Mouse (Mus musculus) cerebellum, adult 11 months (tissue): ENCODE measurements around the gene Ghrl.
"Not testable (repeated sequence)": the region's sequence is repeated elsewhere in the genome, so short reads cannot be mapped to it uniquely, and the experiment has no call there.

Experiments used
- DNase-seq: peaks from one replicate; pipeline ENCODE4 v3.0.0; 2022

Gene Ghrl

GRCm38 (mm10) chr6:113719878-113720277 is at the start of gene Ghrl:
Gene Ghrl (minus strand): TSS chr6:113719880.
- no peak for DNase-seq

DNA sequence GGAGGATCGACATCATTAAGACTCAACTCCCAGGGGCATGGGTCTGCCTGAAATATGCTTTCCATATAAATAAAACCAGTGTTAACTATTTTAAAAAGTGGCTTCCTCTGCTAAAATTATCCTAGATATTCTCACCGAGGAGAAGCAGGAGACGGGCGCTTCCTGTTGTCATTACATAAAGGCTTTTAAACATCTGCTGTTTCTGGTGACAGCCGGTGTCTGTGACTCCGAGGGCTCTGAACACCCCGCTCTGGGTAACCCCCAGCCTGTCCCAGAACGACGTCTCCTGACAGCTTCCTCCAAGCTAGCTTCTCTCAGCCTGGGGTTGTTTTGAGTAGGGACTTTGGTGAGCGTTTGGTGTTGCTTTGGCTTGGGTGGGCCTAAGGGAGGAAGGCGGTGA is 49.1 kb upstream of the Ghrl start:
- no peak for DNase-seq

GRCm38 (mm10) chr6:113761644-113762043 is 42.0 kb upstream of the Ghrl start:
- DNase-seq: peak; percentile 64

- DNase-seq: no peak
Measured at GRCm38 (mm10) chr6:113749119-113749685, 29.5 kb upstream of the Ghrl start.

GRCm38 (mm10) chr6:113748351-113748750 is 28.7 kb upstream of the Ghrl start:
- no peak for DNase-seq

DNA sequence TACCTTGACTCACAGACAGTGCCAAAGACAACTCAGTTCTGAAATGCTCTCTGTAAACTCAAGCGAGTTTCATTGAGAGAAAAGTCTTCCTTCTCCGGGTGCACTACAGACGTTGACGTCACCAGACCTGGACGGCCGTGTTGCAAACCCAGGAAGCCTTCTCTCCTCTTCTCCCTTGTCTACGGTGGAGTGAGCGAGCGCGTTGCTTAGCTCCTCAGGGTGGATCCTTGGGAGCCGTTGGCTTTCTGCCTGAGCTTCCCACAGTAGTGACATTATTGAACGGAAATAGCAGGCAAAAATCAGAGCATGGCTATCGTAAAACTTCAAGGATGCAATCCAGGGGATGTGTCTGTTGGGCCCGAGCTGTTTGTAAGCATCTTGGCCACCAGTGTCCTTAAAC is 27.6 kb upstream of the Ghrl start:
- no peak for DNase-seq

- no peak for DNase-seq
Measured at GRCm38 (mm10) chr6:113745117-113745516, 25.4 kb upstream of the Ghrl start.

GRCm38 (mm10) chr6:113743111-113743510 is 23.4 kb upstream of the Ghrl start:
- DNase-seq: no peak

GRCm38 (mm10) chr6:113742321-113742720 is 22.6 kb upstream of the Ghrl start:
- no peak for DNase-seq

GRCm38 (mm10) chr6:113741425-113741824 is 21.7 kb upstream of the Ghrl start:
- no peak for DNase-seq

- DNase-seq: peak; percentile 76
Measured at GRCm38 (mm10) chr6:113740236-113741217, 20.8 kb upstream of the Ghrl start, which contains the start of gene Sec13. Gene Sec13 (minus strand): TSS chr6:113740743.

GRCm38 (mm10) chr6:113737318-113738046 is 17.8 kb upstream of the Ghrl start:
- DNase-seq: no peak

- DNase-seq: no peak
Measured at GRCm38 (mm10) chr6:113731296-113731695, 11.6 kb upstream of the Ghrl start.

DNA sequence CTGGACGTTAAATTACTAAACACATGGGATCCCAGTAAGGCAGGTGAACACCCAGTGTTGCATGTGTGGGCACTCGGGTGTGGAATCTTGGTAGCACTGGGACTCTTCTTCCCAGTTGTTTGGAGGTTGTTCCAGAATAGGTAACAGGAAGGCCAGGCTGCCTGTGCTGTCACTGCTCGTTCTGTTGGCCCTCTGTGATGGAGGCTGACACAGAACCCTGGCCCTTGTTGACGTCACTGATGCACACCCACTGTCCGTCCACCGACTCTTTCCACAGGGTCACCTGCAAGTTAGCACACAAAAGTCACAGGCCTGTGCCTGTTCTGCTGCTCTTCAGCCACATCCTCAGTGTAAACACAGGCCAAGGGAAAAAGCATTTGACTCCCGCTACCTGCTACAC is 8.5 kb upstream of the Ghrl start:
- DNase-seq: no peak

DNA sequence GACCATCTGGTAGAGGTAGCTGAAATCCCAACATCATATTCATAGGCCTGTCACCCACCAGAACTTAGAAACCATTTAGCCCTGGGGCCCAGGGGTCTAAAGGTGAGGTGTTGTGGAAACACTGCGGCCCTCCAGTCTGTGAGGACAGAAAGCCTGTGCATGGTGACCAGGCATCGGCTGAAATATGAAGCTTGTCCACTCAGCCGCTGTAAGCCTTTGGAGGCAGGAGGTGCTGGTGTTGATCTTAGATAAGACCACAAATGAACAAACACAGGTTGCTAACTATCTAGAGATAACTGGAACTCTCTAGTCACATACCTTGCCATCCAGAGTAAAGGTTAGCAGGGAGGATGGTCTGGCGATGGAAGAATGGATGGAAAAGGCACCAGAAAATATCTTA is 1.4 kb upstream of the Ghrl start:
- no peak for DNase-seq

DNA sequence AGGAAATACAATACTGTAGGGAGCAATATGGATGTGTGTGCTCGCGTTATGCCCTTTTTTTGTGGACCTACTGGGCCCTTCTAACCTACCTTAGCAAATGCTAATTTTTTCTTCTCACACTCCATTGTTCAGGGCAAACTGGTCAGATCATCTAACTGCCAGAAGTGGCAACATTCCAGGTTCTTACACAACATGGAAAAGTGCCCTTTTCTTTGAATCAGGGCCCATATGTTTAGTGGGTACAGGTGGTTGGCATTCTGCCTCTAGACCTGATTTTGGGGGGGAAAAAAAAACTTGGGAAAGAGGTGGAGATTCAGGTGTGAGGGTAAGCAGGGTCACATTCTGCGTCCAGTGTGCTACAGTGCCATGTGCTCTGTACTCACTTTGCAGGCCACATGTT is 2.1 kb downstream of the Ghrl start:
- DNase-seq: peak; percentile 35

DNA sequence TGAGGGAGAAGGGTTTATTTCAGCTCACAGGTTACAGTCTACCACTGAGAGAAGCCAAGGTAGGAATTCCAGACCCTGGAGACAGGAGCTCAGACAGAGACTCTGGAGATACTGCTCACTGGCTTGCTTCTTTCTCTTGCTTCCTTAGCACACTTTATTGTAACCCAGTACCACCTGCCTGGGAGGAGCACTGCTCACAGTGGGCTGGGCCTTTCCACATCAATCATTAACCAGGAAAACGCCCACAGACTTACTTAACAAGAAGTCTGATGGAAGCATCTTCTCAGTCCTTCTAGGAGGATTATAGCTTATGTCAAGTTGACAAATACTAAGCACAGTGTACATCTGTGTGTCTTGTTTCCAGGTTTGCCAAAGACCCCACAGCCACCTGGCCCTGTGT is 4.9 kb downstream of the Ghrl start:
- no peak for DNase-seq

- DNase-seq: no peak
Measured at GRCm38 (mm10) chr6:113714276-113714675, 5.4 kb downstream of the Ghrl start.

DNA sequence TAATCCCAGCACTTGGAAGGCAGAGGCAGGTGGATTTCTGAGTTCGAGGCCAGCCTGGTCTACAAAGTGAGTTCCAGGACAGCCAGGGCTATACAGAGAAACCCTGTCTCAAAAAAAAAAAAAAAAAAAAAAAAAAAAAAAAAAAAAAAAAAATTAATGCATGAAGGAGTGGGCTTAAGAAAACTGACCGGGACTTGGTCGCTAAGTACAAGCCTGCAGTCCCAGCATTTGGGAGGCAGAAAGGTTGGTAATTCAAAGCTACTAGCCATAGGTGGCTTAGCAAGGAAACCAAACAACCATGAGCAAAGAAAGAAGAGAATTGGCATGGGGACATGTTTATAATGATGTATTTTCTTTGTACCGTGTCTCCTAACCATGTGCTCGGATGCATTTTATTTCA is 6.3 kb downstream of the Ghrl start:
- DNase-seq: not testable (repeated sequence)

- no peak for DNase-seq
Measured at GRCm38 (mm10) chr6:113712718-113713117, 7.0 kb downstream of the Ghrl start.

DNA sequence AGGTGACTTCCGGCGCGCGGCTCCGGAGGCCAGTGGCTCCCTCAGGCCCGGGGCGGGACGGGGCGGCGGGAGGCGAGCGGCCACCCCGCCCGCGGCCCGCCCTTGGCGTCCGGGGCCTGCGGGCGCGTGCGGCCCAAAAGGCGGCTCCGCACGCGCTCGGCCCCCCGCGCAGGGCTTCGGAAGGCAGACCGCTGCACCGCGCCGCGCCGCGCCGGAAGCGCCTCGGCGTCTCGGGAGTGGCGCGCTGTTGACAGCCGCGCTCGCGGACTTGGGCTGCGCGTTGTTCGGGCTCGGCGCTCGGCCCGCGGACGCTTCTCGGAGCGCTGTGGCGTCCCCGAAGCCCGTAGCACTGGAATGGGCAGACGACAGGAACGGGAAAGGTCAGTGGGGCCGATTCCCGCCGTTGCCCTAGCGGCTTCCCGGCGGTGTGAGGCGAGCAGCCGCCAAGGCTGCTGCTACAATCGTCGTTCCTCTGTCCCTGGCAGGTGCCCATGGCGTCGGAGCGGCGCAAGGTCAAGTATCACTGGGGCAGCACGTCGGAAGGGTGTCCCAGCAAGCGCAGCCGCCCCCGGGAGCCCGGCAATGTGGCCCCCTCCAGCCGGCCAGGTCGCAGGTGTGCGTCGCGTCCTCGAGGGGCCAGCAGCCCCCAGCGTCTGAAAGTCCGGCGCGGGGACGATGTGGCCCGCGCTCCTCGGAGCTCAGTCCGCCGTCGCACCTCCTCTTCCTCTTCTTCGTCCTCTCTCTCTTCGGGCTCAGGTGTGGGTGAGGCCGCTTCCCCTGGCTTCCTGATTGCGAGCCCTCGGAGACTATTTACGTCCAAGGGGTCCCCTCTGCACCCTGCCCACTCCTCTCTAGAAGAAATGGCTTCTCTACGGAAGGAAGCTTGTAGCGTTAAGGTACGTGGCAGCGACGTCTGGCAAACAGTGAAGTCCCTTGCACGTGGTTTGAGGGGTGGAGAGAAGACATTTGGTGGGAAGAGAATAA is 22.2 kb downstream of the Ghrl start:
- DNase-seq: peak; percentile 37

- DNase-seq: peak; percentile 96
Measured at GRCm38 (mm10) chr6:113696582-113697221, 23.0 kb downstream of the Ghrl start, which contains the start of gene Tatdn2. Gene Tatdn2 (plus strand): TSS chr6:113697050.
